Mouse (Mus musculus) adrenal gland, postnatal 14 days (tissue): ENCODE data around the gene Atp2c1. TPM values are rescaled to one million over a fixed set of nuclear protein-coding genes. Genes with fewer than 3 reads are reported as not detected.

Experiments used
- DNase-seq: peaks from one replicate; pipeline ENCODE4 v3.0.0; 2021; ENCODE audit warnings: mixed read lengths
- long read RNA-seq, 2 experiments: library from polyadenylated mRNA; stranded (forward); transcript quantifications; one replicate each; pipeline ENCODE4 v2.0.0; 2021
- total RNA-seq: library from RNA; stranded (reverse); gene quantifications from 2 replicates; pipeline ENCODE4 v1.2.3, GENCODE M21; 2021

Gene Atp2c1
- 61.7 and 63.8 TPM in 2 replicates for total RNA-seq
- long read RNA-seq, experiment 1, full-length matches to known transcripts: 43 of 63 reads
- long read RNA-seq, experiment 1, partial matches to known transcripts: 4 of 63 reads
- long read RNA-seq, experiment 1, other reads (novel, unspliced or antisense): 16 of 63 reads
- long read RNA-seq, experiment 2, full-length matches to known transcripts: 37 of 59 reads
- long read RNA-seq, experiment 2, partial matches to known transcripts: 11 of 59 reads
- long read RNA-seq, experiment 2, other reads (novel, unspliced or antisense): 11 of 59 reads

- no peak for DNase-seq
Observed at GRCm38 (mm10) chr9:105527219-105527618, at the start of gene Atp2c1. Gene Atp2c1 (minus strand): TSS chr9:105527319.

- no peak for DNase-seq
Observed at GRCm38 (mm10) chr9:105557452-105557851, 30.3 kb upstream of the Atp2c1 start.

GRCm38 (mm10) chr9:105556141-105556735 is 29.1 kb upstream of the Atp2c1 start:
- peak; percentile 49 for DNase-seq

- no peak for DNase-seq
Observed at GRCm38 (mm10) chr9:105554439-105554807, 27.3 kb upstream of the Atp2c1 start.

GRCm38 (mm10) chr9:105553629-105554438 is 26.7 kb upstream of the Atp2c1 start:
- DNase-seq: peak; percentile 40

GRCm38 (mm10) chr9:105551407-105551806 is 24.3 kb upstream of the Atp2c1 start:
- no peak for DNase-seq

GRCm38 (mm10) chr9:105549096-105549495 is 22.0 kb upstream of the Atp2c1 start:
- no peak for DNase-seq

- DNase-seq: no peak
Observed at GRCm38 (mm10) chr9:105544013-105544750, 17.1 kb upstream of the Atp2c1 start.

GRCm38 (mm10) chr9:105537473-105537872 is 10.4 kb upstream of the Atp2c1 start:
- no peak for DNase-seq

- peak; percentile 35 for DNase-seq
Observed at GRCm38 (mm10) chr9:105536877-105537276, 9.8 kb upstream of the Atp2c1 start.

- no peak for DNase-seq
Observed at GRCm38 (mm10) chr9:105525355-105525754, 1.8 kb downstream of the Atp2c1 start.

GRCm38 (mm10) chr9:105523038-105523437 is 4.1 kb downstream of the Atp2c1 start:
- DNase-seq: no peak

- no peak for DNase-seq
Observed at GRCm38 (mm10) chr9:105522063-105522462, 5.1 kb downstream of the Atp2c1 start.

GRCm38 (mm10) chr9:105520776-105521552 is 6.2 kb downstream of the Atp2c1 start:
- peak; percentile 26 for DNase-seq

GRCm38 (mm10) chr9:105519278-105519883 is 7.7 kb downstream of the Atp2c1 start:
- no peak for DNase-seq

GRCm38 (mm10) chr9:105503690-105504089 is 23.4 kb downstream of the Atp2c1 start:
- no peak for DNase-seq

GRCm38 (mm10) chr9:105502389-105502788 is 24.7 kb downstream of the Atp2c1 start:
- no peak for DNase-seq

GRCm38 (mm10) chr9:105495316-105496174 is 31.6 kb downstream of the Atp2c1 start:
- DNase-seq: peak; percentile 60

- peak; percentile 99 for DNase-seq
Observed at GRCm38 (mm10) chr9:105494553-105495315, 32.4 kb downstream of the Atp2c1 start.
